Mouse (Mus musculus) telencephalon, adult 2 months (tissue): ENCODE results near the gene Smad5.

ENCODE experiments used
- DNase-seq: peaks from one replicate; pipeline ENCODE4 v3.0.0-alpha.2; 2011; ENCODE audit warnings: low read depth, low spot score

The Smad5 gene

GRCm38 (mm10) chr13:56753192-56753951, 50.6 kb downstream of the Smad5 start, which contains the start of gene Gm45623:
Gene Gm45623 (minus strand): TSS chr13:56753827.
- DNase-seq: no peak

GRCm38 (mm10) chr13:56755871-56756270, 53.1 kb downstream of the Smad5 start:
- DNase-seq: no peak

GRCm38 (mm10) chr13:56757201-56757600, 54.4 kb downstream of the Smad5 start:
- no peak for DNase-seq

GRCm38 (mm10) chr13:56758492-56758891, 55.7 kb downstream of the Smad5 start:
- DNase-seq: no peak

- no peak for DNase-seq
Measured at GRCm38 (mm10) chr13:56762446-56763229, 59.8 kb downstream of the Smad5 start.

- no peak for DNase-seq
Measured at GRCm38 (mm10) chr13:56765284-56766032, 62.6 kb downstream of the Smad5 start.

GRCm38 (mm10) chr13:56766211-56766610, 63.4 kb downstream of the Smad5 start:
- no peak for DNase-seq

GRCm38 (mm10) chr13:56769431-56769830, 66.6 kb downstream of the Smad5 start:
- DNase-seq: no peak

GRCm38 (mm10) chr13:56770136-56770578, 67.3 kb downstream of the Smad5 start:
- no peak for DNase-seq

GRCm38 (mm10) chr13:56770786-56771185, 68.0 kb downstream of the Smad5 start:
- no peak for DNase-seq

GRCm38 (mm10) chr13:56772592-56772991, 69.8 kb downstream of the Smad5 start:
- DNase-seq: no peak

GRCm38 (mm10) chr13:56773262-56773870, 70.6 kb downstream of the Smad5 start:
- DNase-seq: no peak

GRCm38 (mm10) chr13:56774304-56774703, 71.5 kb downstream of the Smad5 start:
- DNase-seq: no peak

GRCm38 (mm10) chr13:56780746-56781469, 78.1 kb downstream of the Smad5 start:
- peak; percentile 48 for DNase-seq

GRCm38 (mm10) chr13:56781697-56782096, 78.9 kb downstream of the Smad5 start:
- peak; percentile 58 for DNase-seq

- DNase-seq: peak; percentile 86
Measured at GRCm38 (mm10) chr13:56782621-56783020, 79.8 kb downstream of the Smad5 start.

GRCm38 (mm10) chr13:56790683-56791082, 87.9 kb downstream of the Smad5 start:
- peak; percentile 63 for DNase-seq
